Mouse (Mus musculus) adrenal gland, postnatal 4 days (tissue): ENCODE data around the gene Calm3. TPM values are rescaled to one million over a fixed set of nuclear protein-coding genes. Genes with fewer than 3 reads are reported as not detected.

Experiments
- total RNA-seq, 2 experiments: library from RNA; stranded (reverse); gene quantifications; 2 replicates each; pipeline ENCODE4 v1.2.3; 2021

Calm3 gene
- total RNA-seq, 2 experiments from 2014 or later = 330 to 344 TPM

Other genes with a start within 250 kb of the Calm3 start
- not detected for gene Ceacam15, start 248.4 kb downstream of the Calm3 start, total RNA-seq
- not detected for gene Ceacam9, start 202.2 kb downstream of the Calm3 start, total RNA-seq
- gene Ap2s1, start 185.7 kb downstream of the Calm3 start, total RNA-seq = 100 to 1,000 TPM; 169 to 179 TPM
- gene Slc1a5, start 142.8 kb downstream of the Calm3 start, total RNA-seq = 10 to 100 TPM; 60.8 to 61.0 TPM
- 100 to 1,000 TPM in 1 of 2 experiments, 10 to 100 TPM in 1; 96.9 to 106 TPM for gene Strn4, start 108.2 kb downstream of the Calm3 start, total RNA-seq
- 10 to 100 TPM; 26.3 to 29.0 TPM for gene Fkrp, start 107.4 kb downstream of the Calm3 start, total RNA-seq
- 10 to 100 TPM; 22.0 to 22.2 TPM for gene Prkd2, start 81.2 kb downstream of the Calm3 start, total RNA-seq
- gene Dact3, start 48.8 kb downstream of the Calm3 start, total RNA-seq = 10 to 100 TPM; 12.7 to 13.7 TPM
- 1 to 10 TPM; 2.4 to 4.0 TPM for gene Gng8, start 32.3 kb downstream of the Calm3 start, total RNA-seq
- 1 to 10 TPM; 1.7 to 2.0 TPM for gene Ptgir, start 17.6 kb downstream of the Calm3 start, total RNA-seq
- gene Pnmal2, start 20.6 kb upstream of the Calm3 start, total RNA-seq = 10 to 100 TPM; 40.7 to 42.6 TPM
- gene Pnmal1, start 35.6 kb upstream of the Calm3 start, total RNA-seq = 1 to 10 TPM; 7.3 to 7.8 TPM
- 1 to 10 TPM; 2.2 TPM for gene Gm42372, start 59.0 kb upstream of the Calm3 start, total RNA-seq
- 10 to 100 TPM; 40.2 to 45.4 TPM for gene Ccdc8, start 68.6 kb upstream of the Calm3 start, total RNA-seq
- gene Ppp5c, start 103.8 kb upstream of the Calm3 start, total RNA-seq = 100 to 1,000 TPM in 1 of 2 experiments, 10 to 100 TPM in 1; 91.5 to 102 TPM
- gene Hif3a, start 138.3 kb upstream of the Calm3 start, total RNA-seq = 10 to 100 TPM; 14.3 to 17.8 TPM
- gene Psg16, start 149.9 kb upstream of the Calm3 start, total RNA-seq = under 1 TPM; 0.39 to 0.79 TPM
- gene Ceacam3, start 226.2 kb upstream of the Calm3 start, total RNA-seq = not detected